Mouse (Mus musculus) bone marrow, adult 2 months (tissue): Measurements from ENCODE around the gene Fbxo36. TPM values are rescaled to one million over a fixed set of nuclear protein-coding genes. Genes with fewer than 3 reads are reported as not detected.

ENCODE experiments used
- H3K27ac ChIP-seq: fragments of 200-500 bp; 2 replicates; pipeline ENCODE4 v1.5.1; 2012; ENCODE audit warnings: low read depth, mild to moderate bottlenecking, control low read depth, inconsistent platforms, low read length; ENCODE audit not compliant: control insufficient read depth, poor library complexity, insufficient read depth
- H3K4me1 ChIP-seq: fragments of 200-500 bp; 2 replicates; pipeline ENCODE4 v1.6.1; 2011; ENCODE audit warnings: low read length; ENCODE audit not compliant: control insufficient read depth, insufficient read depth
- H3K4me3 ChIP-seq: fragments of 200-500 bp; replicated peaks from 2 replicates; pipeline ENCODE3; 2011; ENCODE audit warnings: mild to moderate bottlenecking, low read depth, low read length, control low read depth; ENCODE audit not compliant: control insufficient read depth
- CTCF ChIP-seq: fragments of 200-500 bp; IDR thresholded peaks from 2 replicates; pipeline ENCODE4 v1.5.1; 2011; ENCODE audit warnings: low read length, control low read depth; ENCODE audit not compliant: control insufficient read depth, insufficient read depth
- POLR2A ChIP-seq: fragments of 200-500 bp; IDR thresholded peaks from 2 replicates; pipeline ENCODE4 v1.6.1; 2011; ENCODE audit warnings: low read depth, mild to moderate bottlenecking, control low read depth, low read length, borderline replicate concordance; ENCODE audit not compliant: control insufficient read depth
- WGBS: fragments of 180-500 bp; shearing (Covaris S2); methylation state at CpG from one replicate; pipeline ENCODE4 v1.1.7; 2018; 5-methylcytosine and 5-hydroxymethylcytosine counted together
- polyA plus RNA-seq: library from polyadenylated mRNA; stranded (reverse); fragments of >200 nt; gene quantifications from 2 replicates; pipeline ENCODE4 v1.2.4, GENCODE M21; 2011; ENCODE audit warnings: low replicate concordance; ENCODE audit not compliant: missing spikeins, insufficient read depth, insufficient read length

Fbxo36 gene
- polyA plus RNA-seq, 1 experiment, result 1.7 TPM

DNA sequence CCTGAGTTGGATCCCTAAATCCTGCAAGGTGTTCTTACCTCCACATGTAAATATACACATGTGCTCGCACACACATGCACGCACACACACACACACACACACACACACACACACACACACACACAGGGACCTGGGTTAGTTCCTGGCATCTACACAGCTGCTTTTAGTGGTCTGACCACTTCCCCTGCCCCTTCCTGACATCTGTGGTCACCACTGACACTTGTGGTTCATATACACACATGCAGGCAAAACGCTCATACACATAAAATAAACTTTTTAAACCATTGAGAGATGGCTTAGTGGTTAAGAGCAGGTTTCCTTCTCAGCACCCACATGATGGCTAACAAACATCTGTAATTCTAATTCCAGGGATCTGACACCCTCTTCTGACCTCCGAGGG, 75.4 kb downstream of the Fbxo36 start:
- Histone ChIP-seq H3K4me1 (no peaks in the 10 kb centered on the region), H3K27ac (no peak overlapping the region), H3K4me3 (no peak overlapping the region)
- WGBS, result 24% methylated on average over 4 of the region's 4 CpGs
- no peak for TF ChIP-seq POLR2A
- no peak for TF ChIP-seq CTCF

DNA sequence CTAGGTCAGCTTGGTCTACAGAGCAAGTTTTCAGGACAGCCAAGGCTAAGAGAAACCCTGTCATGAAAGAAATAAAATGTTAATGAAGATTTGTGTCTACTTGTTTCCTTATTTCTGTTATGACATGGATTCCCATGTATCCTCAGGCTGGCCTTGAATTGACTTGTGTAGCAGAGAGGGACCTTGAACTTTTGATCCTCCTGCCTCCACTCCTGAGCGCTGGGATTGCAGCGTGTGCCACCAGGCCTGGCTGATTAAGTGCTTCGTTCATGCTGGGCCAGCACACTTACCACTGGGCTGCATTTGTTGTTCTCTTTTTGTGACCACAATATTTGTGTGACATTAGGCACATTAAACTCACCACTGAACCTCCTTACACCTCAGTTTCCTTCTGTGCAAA, 79.2 kb downstream of the Fbxo36 start:
- TF ChIP-seq CTCF, result no peak
- no peak for TF ChIP-seq POLR2A
- Histone ChIP-seq H3K4me3 (no peak overlapping the region), H3K27ac (no peak overlapping the region), H3K4me1 (no peaks in the 10 kb centered on the region)
- WGBS, result 84% methylated on average over 3 of the region's 3 CpGs

- 78% methylated on average over 2 of the region's 2 CpGs for WGBS
- TF ChIP-seq CTCF (no peak), POLR2A (no peak)
- H3K4me3 ChIP-seq, result no peak overlapping the region
- H3K27ac ChIP-seq, result no peak overlapping the region
- H3K4me1 ChIP-seq, result no peaks in the 10 kb centered on the region
These were observed 83.8 kb downstream of the Fbxo36 start for GRCm38 (mm10) chr1:84923432-84923831.

DNA sequence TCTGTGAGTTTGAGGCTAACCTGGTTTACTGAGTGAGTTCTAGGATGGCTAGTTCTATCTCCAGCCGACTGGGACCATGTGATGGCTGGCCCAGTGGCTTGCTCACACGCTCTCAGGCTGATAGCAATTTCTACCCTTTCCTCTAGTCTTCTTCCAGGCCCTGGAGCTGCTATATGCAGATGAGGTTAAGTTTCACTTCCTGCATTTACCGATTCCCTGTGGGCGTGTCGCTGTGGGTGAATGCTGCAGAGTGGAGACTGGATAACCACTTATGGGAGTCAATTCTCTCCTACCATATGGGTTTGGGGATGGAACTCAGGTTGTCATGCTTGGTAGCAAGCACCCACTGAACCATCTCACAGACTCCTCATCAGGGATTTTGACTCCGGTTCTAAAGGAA, 84.5 kb downstream of the Fbxo36 start:
- 28% methylated on average over 6 of the region's 6 CpGs for WGBS
- TF ChIP-seq POLR2A (no peak), CTCF (no peak)

GRCm38 (mm10) chr1:84925599-84925998, 86.0 kb downstream of the Fbxo36 start:
- Histone ChIP-seq H3K4me1 (no peaks in the 10 kb centered on the region), H3K27ac (no peak overlapping the region), H3K4me3 (no peak overlapping the region)
- WGBS, result 76% methylated on average over 9 of the region's 9 CpGs
- TF ChIP-seq CTCF (no peak), POLR2A (no peak)

More for the DNA sequence above, 84.5 kb downstream of the Fbxo36 start:
- H3K4me3 ChIP-seq, result no peak overlapping the region
- no peaks in the 10 kb centered on the region for H3K4me1 ChIP-seq
- no peak overlapping the region for H3K27ac ChIP-seq

- 11% methylated on average over 22 of the region's 22 CpGs for WGBS
- H3K27ac ChIP-seq, result no peak overlapping the region
- TF ChIP-seq POLR2A (no peak), CTCF (peak; percentile 82)
- H3K4me1 ChIP-seq, result no peaks in the 10 kb centered on the region
- peak overlapping the region; percentile 52 for H3K4me3 ChIP-seq
These were observed 94.0 kb downstream of the Fbxo36 start for GRCm38 (mm10) chr1:84933472-84934150.

- H3K4me3 ChIP-seq, result peak overlapping the region; percentile 66
- WGBS, result 3% methylated on average over 12 of the region's 12 CpGs
These were observed 94.5 kb downstream of the Fbxo36 start for GRCm38 (mm10) chr1:84934151-84934502.

GRCm38 (mm10) chr1:84934503-84935333, 95.1 kb downstream of the Fbxo36 start, which contains the start of gene Slc16a14:
Gene Slc16a14 (minus strand): TSS chr1:84935134.
- no peaks in the 10 kb centered on the region for H3K4me1 ChIP-seq
- peak within 1 kb of the TSS; percentile 79 for H3K27ac ChIP-seq
- 1% methylated on average over 59 of the region's 59 CpGs for WGBS
- TF ChIP-seq POLR2A (peak; percentile 32; the same call in 1 of the 2 replicates), CTCF (no peak)
- H3K4me3 ChIP-seq, result peak within 1 kb of the TSS; percentile 66

More at GRCm38 (mm10) chr1:84934151-84934502, 94.5 kb downstream of the Fbxo36 start:
- no peak for TF ChIP-seq CTCF
- TF ChIP-seq POLR2A, result no peak
- peak overlapping the region; percentile 79 for H3K27ac ChIP-seq
- no peaks in the 10 kb centered on the region for H3K4me1 ChIP-seq
